Mouse (Mus musculus) hindbrain, embryonic 10.5 days (tissue): ENCODE results near the gene Emc1. TPM values are rescaled to one million over a fixed set of nuclear protein-coding genes. Genes with fewer than 3 reads are reported as not detected.
"Not testable (repeated sequence)": the region's sequence is repeated elsewhere in the genome, so short reads cannot be mapped to it uniquely, and the experiment has no call there.

ENCODE experiments used
- DNase-seq: peaks from one replicate; pipeline ENCODE4 v3.0.0-alpha.2; 2017; ENCODE audit warnings: low spot score
- H3K27ac ChIP-seq: fragments of 300-500 bp; sonication (generic); 2 replicates; pipeline ENCODE4 v1.5.1; 2016; ENCODE audit warnings: mild to moderate bottlenecking, moderate library complexity
- H3K27me3 ChIP-seq: fragments of 300-500 bp; sonication (generic); 2 replicates; pipeline ENCODE4 v1.6.1; 2016; ENCODE audit warnings: mild to moderate bottlenecking; ENCODE audit not compliant: poor library complexity, insufficient read depth, severe bottlenecking
- H3K36me3 ChIP-seq: fragments of 300-500 bp; sonication (generic); 2 replicates; pipeline ENCODE4 v1.6.1; 2016; ENCODE audit warnings: mild to moderate bottlenecking, moderate library complexity
- H3K4me1 ChIP-seq: fragments of 300-500 bp; sonication (generic); replicated peaks from 2 replicates; pipeline ENCODE4 v1.6.1; 2016; ENCODE audit warnings: mild to moderate bottlenecking
- H3K4me3 ChIP-seq: fragments of 300-500 bp; sonication (generic); 2 replicates; pipeline ENCODE4 v1.5.1; 2016; ENCODE audit warnings: mild to moderate bottlenecking, moderate library complexity
- H3K9me3 ChIP-seq: fragments of 300-500 bp; sonication (generic); 2 replicates; pipeline ENCODE4 v1.6.1; 2016; ENCODE audit warnings: mild to moderate bottlenecking, moderate library complexity
- WGBS: fragments of 180-500 bp; shearing (Covaris S2); methylation state at CpG from one replicate; pipeline ENCODE4 v1.1.7; 2016; 5-methylcytosine and 5-hydroxymethylcytosine counted together
- polyA plus RNA-seq: library from polyadenylated mRNA; unstranded; fragments of >200 nt; fragmentation: Nextera tagmentation; extraction: Ambion mirVana; gene quantifications from 2 replicates; pipeline ENCODE4 v1.2.1, GENCODE M21; 2016

Emc1 gene
- polyA plus RNA-seq, 1 experiment from 2014 or later: 38.3 TPM

DNA sequence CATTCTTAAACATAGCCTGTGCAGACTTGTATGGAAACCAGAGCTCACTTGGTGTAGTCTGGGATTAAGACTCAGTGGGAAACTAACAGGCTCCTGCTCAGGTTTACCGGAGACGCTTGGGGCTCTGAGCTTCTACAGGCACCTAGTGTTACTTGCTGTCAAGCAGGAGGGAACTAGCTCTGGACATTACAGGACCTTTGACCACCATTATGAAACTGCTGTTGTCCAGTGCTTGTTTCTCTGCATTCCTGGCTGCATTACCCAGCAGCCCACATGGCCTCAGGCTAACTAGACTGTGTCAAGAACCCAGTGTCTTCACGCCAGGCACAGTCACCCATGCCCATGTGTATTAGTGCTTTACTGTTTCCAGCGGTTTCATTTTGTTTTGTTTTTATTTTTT is 20.7 kb downstream of the Emc1 start:
- no peak overlapping the region for H3K27ac ChIP-seq
- H3K27me3 ChIP-seq: no peaks in the 10 kb centered on the region
- no peak overlapping the region for H3K4me3 ChIP-seq
- H3K9me3 ChIP-seq: no peaks in the 10 kb centered on the region
- peaks cover 98% of the 10 kb centered on the region for H3K36me3 ChIP-seq
- DNase-seq: no peak
- H3K4me1 ChIP-seq: no peaks in the 10 kb centered on the region
- WGBS: 92% methylated on average over 4 of the region's 4 CpGs

DNA sequence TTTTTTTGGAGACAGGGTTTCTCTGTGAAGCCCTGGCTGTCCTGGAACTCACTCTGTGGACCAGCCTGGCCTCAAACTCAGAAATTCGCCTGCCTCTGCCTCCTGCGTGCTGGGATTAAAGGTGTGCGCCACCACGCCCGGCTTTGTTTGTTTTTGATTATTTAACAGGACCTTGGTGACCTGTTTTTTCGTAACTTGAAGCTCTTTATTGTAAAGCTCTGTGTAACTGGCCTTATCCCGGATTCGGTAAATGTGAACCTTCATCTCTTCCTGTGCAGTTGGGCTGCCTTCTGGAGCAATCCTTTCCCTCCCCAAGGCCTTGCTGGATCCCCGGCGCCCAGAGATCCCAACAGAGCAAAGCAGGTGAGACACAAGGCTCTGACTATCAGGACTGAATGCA is 21.1 kb downstream of the Emc1 start:
- WGBS: 93% methylated on average over 10 of the region's 10 CpGs
- no peaks in the 10 kb centered on the region for H3K4me1 ChIP-seq
- H3K27me3 ChIP-seq: no peaks in the 10 kb centered on the region
- DNase-seq: no peak
- no peak overlapping the region for H3K27ac ChIP-seq
- no peak overlapping the region for H3K4me3 ChIP-seq
- no peaks in the 10 kb centered on the region for H3K9me3 ChIP-seq
- H3K36me3 ChIP-seq: peaks cover 95% of the 10 kb centered on the region

DNA sequence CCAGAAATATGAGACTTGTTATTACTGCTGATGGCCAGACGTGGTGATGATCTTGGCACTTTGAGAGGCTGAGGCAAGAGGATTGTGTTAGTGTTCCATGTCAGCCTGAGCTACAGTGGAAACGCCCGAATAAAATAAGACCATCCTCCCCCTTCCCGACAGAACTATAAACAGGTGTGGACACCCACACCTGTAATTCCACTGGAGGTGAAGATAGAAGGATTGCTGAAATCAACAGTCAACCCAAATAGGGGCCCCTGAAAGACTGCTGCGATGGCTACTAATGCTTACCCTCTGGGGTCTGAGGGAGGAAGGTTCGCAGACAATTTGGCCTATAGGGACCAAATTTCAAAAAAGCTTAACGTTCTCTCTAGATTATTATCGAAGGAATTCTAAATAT is 27.3 kb downstream of the Emc1 start:
- H3K4me3 ChIP-seq: peak overlapping the region; percentile 83
- 14% methylated on average over 8 of the region's 8 CpGs for WGBS
- no peak for DNase-seq
- H3K4me1 ChIP-seq: peaks cover 28% of the 10 kb centered on the region
- no peaks in the 10 kb centered on the region for H3K27me3 ChIP-seq
- H3K27ac ChIP-seq: peak overlapping the region; percentile 87
- H3K9me3 ChIP-seq: no peaks in the 10 kb centered on the region
- peaks cover 35% of the 10 kb centered on the region for H3K36me3 ChIP-seq

DNA sequence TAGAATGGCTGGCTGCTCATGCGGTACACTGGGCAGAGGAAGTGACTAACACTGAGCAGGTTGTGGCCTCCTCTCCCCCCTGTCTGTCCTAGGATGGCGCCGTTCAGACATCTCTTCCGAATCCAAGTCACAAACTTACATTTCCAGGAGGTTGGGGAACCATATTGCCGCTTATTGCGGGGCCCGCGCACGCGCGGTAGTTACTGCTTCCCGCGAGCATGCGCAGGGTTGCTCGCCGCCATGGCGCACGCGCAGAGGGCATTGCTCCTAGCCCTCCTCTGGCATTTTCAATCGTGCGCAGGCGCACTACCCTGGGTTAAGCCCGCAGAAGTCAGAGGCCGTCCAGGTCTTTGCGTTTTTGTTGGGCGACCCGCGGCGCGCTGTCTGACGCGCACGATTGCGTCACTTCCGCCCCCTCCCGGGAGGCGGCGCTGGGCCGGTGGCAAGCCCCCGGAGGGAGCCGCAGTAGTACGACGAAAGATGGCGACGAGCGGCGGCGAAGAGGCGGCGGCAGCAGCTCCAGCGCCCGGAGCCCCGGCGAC is 27.9 kb downstream of the Emc1 start:
- under 1% methylated on average over 54 of the region's 54 CpGs for WGBS
- H3K9me3 ChIP-seq: no peaks in the 10 kb centered on the region
- DNase-seq: peak; percentile 100
- peak overlapping the region; percentile 87 for H3K27ac ChIP-seq
- peaks cover 28% of the 10 kb centered on the region for H3K4me1 ChIP-seq
- peaks cover 29% of the 10 kb centered on the region for H3K36me3 ChIP-seq
- H3K27me3 ChIP-seq: no peaks in the 10 kb centered on the region
- H3K4me3 ChIP-seq: peak overlapping the region; percentile 83

DNA sequence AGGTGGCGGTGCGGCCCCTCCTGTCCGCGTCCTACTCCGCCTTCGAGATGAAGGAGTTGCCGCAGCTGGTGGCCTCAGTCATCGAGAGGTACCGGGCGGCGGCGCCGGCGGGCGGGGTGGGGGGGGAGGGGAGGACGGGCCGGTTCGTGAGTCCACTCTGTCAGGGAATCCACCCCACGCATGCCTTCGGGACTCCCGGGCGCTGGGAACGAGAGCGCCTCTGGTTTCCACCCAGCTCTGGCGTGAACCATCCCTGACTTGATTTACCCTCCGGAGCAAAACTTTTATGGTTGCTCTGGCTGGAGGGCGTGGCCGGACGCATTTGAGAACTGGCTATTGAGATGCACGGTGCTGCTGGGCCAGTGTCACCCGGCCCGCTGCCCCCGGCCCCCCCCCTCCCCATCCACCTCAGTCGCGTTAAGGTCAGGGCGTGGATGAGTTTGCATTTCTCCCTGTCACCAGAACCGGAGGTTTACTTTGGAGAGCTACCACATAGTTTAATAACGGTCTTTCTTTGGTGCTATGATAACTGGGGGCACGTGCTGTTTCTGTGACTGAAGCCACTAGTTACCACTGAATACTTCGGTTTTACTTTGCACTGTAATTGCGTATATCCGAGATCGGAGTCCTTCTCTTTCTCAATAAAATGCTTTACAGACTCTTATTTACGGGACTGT is 28.5 kb downstream of the Emc1 start:
- Histone ChIP-seq H3K27ac (peak overlapping the region; percentile 87), H3K9me3 (no peaks in the 10 kb centered on the region), H3K4me1 (peaks cover 28% of the 10 kb centered on the region), H3K36me3 (peaks cover 23% of the 10 kb centered on the region), H3K27me3 (no peaks in the 10 kb centered on the region), H3K4me3 (peak overlapping the region; percentile 83)
- WGBS: 4% methylated on average over 44 of the region's 44 CpGs
- DNase-seq: no peak

DNA sequence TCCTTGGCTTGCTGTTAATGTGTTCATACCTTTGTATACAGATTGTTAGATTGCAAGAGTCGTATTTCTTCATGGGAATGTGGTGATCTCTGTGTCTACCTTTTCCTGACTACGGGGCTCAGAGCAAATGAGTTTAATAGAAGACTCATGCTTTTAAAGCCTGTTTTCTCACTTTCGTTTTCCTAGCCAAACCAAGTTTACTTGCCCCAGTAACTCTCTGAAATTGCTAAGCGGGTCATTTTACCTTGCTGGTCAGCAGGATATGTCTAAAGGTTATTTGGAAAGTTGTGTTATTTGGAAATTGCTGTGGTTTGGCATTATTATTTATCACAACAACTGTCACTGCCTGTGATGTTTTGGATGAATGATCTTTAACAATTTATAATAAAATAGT is 29.1 kb downstream of the Emc1 start:
- no peak overlapping the region for H3K27ac ChIP-seq
- peak overlapping the region; percentile 83 for H3K4me3 ChIP-seq
- WGBS: 61% methylated on average over 4 of the region's 4 CpGs
- H3K4me1 ChIP-seq: peaks cover 28% of the 10 kb centered on the region
- no peaks in the 10 kb centered on the region for H3K27me3 ChIP-seq
- DNase-seq: no peak
- no peaks in the 10 kb centered on the region for H3K9me3 ChIP-seq
- H3K36me3 ChIP-seq: peaks cover 18% of the 10 kb centered on the region

DNA sequence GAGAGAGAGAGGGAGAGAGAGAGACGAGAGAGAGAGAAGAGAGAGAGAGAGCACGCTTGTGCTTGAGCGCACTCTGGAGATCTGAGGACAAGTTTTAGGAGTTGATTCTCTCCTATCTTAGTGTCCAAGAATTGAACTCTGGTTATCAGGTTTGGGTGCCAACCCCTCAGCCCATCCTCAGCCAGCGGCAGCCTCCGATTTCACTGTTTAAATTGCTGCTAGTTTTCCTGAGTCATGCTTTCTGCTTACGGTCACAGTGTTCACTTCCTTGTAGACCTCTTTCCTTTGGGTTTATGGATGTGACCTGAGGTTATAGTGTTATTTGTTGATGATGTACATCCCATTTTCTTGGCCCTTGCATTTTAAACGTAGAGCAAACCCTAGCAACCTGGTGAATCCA is 29.8 kb downstream of the Emc1 start:
- peak overlapping the region; percentile 83 for H3K4me3 ChIP-seq
- 90% methylated on average over 7 of the region's 7 CpGs for WGBS
- H3K4me1 ChIP-seq: peaks cover 28% of the 10 kb centered on the region
- H3K27ac ChIP-seq: no peak overlapping the region
- no peaks in the 10 kb centered on the region for H3K27me3 ChIP-seq
- no peaks in the 10 kb centered on the region for H3K9me3 ChIP-seq
- no peak for DNase-seq
- H3K36me3 ChIP-seq: peaks cover 10% of the 10 kb centered on the region

DNA sequence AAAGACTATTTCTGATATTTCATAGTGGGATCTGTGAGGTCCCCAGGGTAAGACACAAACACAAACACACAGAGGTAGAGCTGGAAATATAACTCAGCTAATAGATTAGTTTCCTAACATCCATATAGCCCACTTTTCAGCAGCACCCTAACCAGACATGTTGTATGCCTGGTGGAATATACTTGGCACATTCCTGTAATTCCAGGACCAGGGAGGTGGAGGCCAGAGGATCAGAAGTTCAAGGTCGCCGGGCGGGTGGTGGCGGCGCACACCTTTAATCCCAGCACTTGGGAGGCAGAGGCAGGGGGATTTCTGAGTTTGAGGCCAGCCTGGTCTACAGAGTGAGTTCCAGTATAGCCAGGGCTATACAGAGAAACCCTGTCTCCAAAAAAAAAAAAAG is 33.5 kb downstream of the Emc1 start:
- H3K4me3 ChIP-seq, H3K27me3 ChIP-seq, H3K27ac ChIP-seq, DNase-seq, H3K9me3 ChIP-seq: not testable (repeated sequence)
- H3K4me1 ChIP-seq: peaks cover 23% of the 10 kb centered on the region
- peaks cover 33% of the 10 kb centered on the region for H3K36me3 ChIP-seq
- WGBS: 90% methylated on average over 5 of the region's 5 CpGs

DNA sequence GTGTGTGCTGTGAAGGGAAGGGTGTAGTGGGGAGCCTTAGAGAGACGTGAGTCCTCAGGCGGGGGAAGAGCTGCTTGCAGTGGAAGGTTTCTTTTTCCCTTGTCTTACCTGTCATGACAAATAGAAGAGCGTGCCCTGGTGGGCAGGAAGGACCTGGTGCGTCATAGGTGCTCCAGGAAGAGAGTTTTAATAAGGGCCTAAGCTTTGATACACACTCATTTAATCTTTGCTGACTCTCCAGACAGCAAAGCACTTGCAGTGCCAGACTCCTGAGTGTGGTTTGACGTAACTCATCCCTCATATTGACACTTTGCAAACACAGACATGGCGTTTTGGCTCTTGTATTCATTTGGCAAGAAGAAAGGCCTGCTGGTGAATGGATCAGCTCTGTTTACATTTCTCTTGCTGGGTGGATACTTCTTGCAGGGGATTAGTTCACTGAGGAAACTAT is 34.5 kb downstream of the Emc1 start:
- H3K27me3 ChIP-seq: no peaks in the 10 kb centered on the region
- DNase-seq: no peak

DNA sequence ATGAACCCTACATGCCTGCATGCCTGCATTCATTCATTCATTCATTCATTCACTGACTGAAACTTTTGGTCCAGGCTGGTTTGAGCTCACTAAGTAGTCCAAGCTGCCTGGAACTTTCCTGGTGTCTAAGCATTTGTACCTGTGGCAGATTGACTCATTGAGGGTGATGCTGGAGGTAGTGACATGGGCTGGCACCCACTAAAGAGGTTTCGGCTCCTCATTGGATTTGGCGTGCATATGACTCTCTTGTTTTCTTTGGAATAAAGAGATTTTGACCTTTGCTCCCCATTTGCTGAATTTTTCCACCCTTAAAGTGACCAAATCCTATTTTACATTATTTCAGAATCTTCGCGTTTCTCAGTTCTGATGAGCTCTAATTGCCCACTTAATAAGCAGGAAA is 37.2 kb downstream of the Emc1 start:
- Histone ChIP-seq H3K4me1 (no peaks in the 10 kb centered on the region), H3K27me3 (no peaks in the 10 kb centered on the region), H3K36me3 (peaks cover 69% of the 10 kb centered on the region), H3K9me3 (no peaks in the 10 kb centered on the region), H3K27ac (no peak overlapping the region), H3K4me3 (no peak overlapping the region)
- DNase-seq: no peak
- WGBS: 90% methylated on average over 4 of the region's 4 CpGs

More for the DNA sequence above, 34.5 kb downstream of the Emc1 start:
- no peak overlapping the region for H3K4me3 ChIP-seq
- H3K9me3 ChIP-seq: no peaks in the 10 kb centered on the region
- H3K27ac ChIP-seq: no peak overlapping the region
- peaks cover 44% of the 10 kb centered on the region for H3K36me3 ChIP-seq
- H3K4me1 ChIP-seq: peaks cover 14% of the 10 kb centered on the region
- WGBS: 80% methylated on average over 6 of the region's 6 CpGs

DNA sequence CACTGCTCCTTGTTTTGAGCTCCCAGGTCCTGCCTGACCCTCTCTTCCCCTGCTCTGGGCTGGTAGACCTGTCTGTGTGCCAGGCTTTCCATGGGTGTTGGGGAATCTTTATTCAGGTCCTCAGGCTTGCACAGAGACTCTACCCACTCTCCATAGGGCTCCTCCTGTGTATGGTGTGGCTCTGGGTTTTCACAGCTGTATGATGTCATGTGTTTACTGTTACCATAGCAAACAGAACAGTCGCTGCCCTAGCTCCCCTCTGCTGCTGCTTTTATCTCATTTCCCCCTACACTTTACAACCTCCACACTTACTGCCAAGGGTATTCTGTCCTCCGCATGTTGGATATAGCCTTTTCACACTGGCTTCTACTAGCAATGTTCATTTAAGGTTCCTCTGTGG is 43.0 kb downstream of the Emc1 start:
- peaks cover 99% of the 10 kb centered on the region for H3K36me3 ChIP-seq
- H3K4me1 ChIP-seq: no peaks in the 10 kb centered on the region
- no peak overlapping the region for H3K4me3 ChIP-seq
- no peak for DNase-seq
- H3K9me3 ChIP-seq: no peaks in the 10 kb centered on the region
- WGBS: 91% methylated on average over 2 of the region's 2 CpGs
- H3K27me3 ChIP-seq: no peaks in the 10 kb centered on the region
- H3K27ac ChIP-seq: no peak overlapping the region

DNA sequence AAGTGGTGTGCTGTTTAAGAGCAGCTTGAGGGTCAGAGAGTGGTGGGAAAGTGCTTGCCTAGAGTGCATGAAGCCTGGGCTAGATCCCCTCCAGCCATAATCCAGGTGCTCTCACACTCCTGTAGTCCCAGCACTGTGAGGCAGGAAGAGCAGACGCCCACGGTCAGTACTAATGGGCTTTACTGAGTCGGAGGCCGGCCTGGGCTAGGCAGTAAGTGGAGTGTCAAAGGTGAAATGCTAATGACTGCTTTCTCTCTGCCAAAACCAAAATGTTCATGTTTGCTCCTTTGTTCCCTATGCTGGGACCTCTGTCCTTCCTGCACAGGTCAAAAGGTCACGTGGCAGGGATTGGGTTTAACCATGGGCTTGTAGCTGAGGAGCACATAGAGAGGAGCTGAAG is 48.1 kb downstream of the Emc1 start:
- H3K36me3 ChIP-seq: peaks cover 100% of the 10 kb centered on the region
- WGBS: 72% methylated on average over 5 of the region's 5 CpGs

DNA sequence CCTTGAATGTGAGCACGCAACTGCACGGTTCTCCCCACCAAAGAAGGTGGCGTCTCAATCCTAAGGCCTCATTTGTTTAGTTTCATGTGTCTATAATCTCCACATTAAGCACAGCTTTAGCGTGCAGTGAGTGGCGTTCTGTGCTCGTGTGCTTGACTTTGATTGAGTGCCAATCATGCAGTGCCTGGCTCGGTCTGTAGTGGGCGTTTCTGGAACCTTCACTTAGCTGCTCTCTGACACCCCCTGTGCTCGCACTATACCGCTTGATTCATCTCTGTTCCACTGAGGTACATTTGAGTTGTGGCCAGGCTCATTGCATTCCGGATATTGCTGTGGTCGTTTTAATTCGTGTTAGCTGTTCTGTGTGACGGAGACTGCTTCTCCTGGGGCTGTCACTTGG is 50.8 kb downstream of the Emc1 start:
- no peak overlapping the region for H3K4me3 ChIP-seq
- H3K27me3 ChIP-seq: no peaks in the 10 kb centered on the region
- no peaks in the 10 kb centered on the region for H3K4me1 ChIP-seq
- H3K27ac ChIP-seq: no peak overlapping the region
- H3K36me3 ChIP-seq: peaks cover 100% of the 10 kb centered on the region
- WGBS: 88% methylated on average over 14 of the region's 14 CpGs
- no peaks in the 10 kb centered on the region for H3K9me3 ChIP-seq
- DNase-seq: no peak

More for the DNA sequence above, 48.1 kb downstream of the Emc1 start:
- no peak for DNase-seq
- H3K27ac ChIP-seq: no peak overlapping the region
- no peak overlapping the region for H3K4me3 ChIP-seq
- no peaks in the 10 kb centered on the region for H3K4me1 ChIP-seq
- H3K27me3 ChIP-seq: no peaks in the 10 kb centered on the region
- no peaks in the 10 kb centered on the region for H3K9me3 ChIP-seq
